Mouse (Mus musculus) gonadal fat pad, adult 2 months (tissue): ENCODE measurements at regions not wholly inside any gene's neighbourhood (a gene's known extent, or its start where the extent isn't known, plus 50 kb on each side); places are given as distances from the start of the nearest gene placed in this dataset.
A peak's percentile ranks its signal among the peaks of the same experiment; 100 is the strongest.

Source experiments
- DNase-seq: peaks from one replicate; pipeline ENCODE4 v3.0.0-alpha.2; 2012; ENCODE audit warnings: low read depth

GRCm38 (mm10) chr5:119300106-119300505 lies 370.4 kb upstream of the Tbx3 start:
- DNase-seq: peak; percentile 80

DNA sequence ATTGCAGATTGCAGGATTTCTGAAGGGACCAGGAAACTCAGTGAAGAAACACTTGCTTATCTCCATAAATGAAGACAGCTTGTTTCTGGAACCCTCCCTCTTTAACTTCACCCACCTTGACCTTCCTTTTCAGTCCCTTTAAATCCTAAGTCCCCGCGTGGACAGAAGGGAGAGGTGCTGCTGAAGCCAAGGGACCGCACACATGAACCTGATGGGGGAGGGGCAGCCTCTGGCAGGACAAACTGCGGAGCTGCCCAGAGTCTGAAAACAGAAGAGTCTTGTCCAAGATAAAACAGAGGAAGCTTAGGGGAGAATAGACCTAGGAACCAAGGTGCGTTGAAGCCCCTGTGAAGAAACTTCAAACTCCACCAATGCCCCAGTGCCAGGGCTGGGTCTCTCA lies 368.9 kb upstream of the Tbx3 start:
- no peak for DNase-seq

DNA sequence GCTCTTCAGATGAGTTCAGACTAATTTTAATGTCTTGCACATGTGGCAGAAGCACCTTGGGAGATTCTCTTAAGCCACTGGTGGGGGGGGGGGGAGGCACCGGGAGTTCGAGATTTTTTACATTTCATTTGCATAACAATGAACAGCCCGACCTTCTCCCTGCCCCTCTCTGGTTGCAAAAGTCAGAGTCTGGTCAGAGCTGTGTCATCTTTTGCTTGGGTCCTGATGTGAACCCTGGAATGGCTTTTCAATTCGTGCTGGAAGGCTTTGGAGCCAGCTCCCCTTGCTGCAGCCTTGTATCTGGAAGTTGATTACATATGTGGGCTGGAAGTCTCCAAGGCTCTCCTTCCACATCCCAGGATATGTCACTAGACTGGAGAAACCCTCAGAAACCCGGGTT lies 365.7 kb upstream of the Tbx3 start:
- no peak for DNase-seq

DNA sequence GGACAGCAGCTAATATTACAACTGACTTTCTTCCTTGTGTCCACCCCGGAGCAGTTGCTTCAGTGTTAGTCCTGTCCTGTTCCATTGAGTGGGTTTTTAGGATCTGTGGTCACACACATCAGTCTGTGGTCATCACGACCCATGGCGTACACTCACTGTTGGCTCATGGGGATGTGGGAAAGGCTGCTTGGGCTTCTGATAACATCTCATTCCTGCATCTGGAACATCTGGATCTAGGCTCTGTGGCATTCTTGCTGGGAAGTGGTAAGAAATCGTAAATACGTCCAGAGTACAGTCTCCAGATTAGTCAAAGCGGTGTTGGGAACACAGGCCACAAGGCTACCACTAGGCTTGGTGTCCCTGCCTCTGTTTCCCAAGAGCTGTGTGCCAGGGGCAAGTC lies 362.7 kb upstream of the Tbx3 start:
- DNase-seq: no peak

GRCm38 (mm10) chr5:119310178-119310930 lies 360.1 kb upstream of the Tbx3 start:
- DNase-seq: no peak

DNA sequence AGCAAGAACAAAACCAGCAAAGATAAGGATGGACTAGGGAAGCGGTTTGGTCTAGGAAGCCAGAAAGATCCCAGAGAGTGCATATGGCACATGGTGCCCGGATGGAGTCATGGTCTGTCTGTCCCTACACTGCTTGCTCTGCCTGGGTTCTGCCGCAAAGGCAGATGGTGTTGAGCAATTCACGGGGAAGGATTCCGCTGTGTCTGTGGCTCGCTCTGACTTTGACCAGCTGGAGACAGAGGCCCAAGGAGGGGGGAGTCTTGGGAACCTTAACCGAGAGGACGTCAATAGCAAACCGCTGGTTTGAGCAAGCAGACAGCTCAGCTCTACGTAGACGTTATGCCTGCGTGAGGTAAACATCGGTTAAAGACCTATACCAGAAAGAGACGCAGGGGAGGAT lies 357.7 kb upstream of the Tbx3 start:
- DNase-seq: no peak

- DNase-seq: no peak
Observed at GRCm38 (mm10) chr5:119315149-119315548, 355.3 kb upstream of the Tbx3 start.

GRCm38 (mm10) chr5:119317617-119318016 lies 352.9 kb upstream of the Tbx3 start:
- no peak for DNase-seq

DNA sequence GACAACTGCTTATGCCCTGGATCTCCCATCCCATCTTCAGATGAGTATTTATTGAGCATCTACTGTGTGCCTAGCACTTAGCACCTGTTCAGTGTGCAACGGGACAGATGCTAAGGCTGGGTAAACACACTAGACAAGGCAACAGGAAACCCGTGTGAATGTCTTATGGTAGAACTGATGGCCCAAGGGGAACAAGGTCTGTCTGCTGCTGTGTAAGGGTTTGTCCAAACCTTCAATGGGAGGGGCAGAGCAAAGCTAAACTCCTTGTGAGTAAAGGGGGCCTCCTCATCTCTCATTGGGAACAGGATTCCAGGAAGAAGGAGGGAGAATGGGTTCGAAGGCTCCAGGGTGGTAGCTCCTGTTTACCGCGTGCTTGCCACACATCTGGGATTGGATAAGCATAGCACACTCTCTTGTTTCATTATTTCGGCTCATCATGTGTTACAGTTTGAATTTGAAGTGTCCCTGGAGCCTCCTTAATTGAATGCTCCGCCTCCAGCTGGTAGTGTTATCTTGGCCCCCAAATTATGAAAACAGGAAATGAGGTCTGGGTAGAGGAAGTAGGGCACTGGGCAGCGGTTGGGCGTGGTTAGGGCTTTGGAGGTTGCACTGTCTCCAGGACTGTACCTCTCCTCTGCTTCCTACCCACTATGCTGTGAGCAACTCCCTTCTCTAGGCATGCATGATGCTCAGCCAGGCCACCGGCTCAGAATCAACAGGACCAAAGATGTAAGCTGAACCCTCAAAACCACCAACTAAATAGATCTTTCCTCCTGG lies 348.9 kb upstream of the Tbx3 start:
- DNase-seq: no peak

- no peak for DNase-seq
Observed at GRCm38 (mm10) chr5:119322411-119322810, 348.1 kb upstream of the Tbx3 start.

GRCm38 (mm10) chr5:119325681-119326255 lies 344.7 kb upstream of the Tbx3 start:
- DNase-seq: no peak

GRCm38 (mm10) chr5:119326895-119327294 lies 343.6 kb upstream of the Tbx3 start:
- DNase-seq: no peak

- DNase-seq: no peak
Observed at GRCm38 (mm10) chr5:119328971-119329370, 341.5 kb upstream of the Tbx3 start.

GRCm38 (mm10) chr5:119329371-119329770 lies 341.1 kb upstream of the Tbx3 start:
- DNase-seq: no peak

DNA sequence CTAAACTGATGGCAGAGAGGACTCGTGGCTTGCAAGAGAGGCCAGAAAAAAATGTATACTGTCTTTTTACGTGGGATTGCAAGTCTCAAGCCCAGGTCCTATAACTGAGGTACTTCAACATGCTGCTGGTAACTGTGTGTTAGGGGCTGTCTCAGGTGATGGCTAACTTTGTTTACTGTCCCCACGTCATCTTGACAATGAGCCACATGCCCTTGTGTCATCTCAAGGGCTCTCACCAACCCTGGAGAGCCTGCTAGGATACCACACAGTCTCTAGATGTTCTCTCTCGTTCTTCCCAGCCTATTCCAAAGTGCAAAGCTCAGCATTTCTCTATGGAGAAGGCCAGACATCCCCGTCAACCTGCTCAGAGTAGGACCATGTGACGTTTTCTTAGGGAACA lies 340.6 kb upstream of the Tbx3 start:
- DNase-seq: no peak

DNA sequence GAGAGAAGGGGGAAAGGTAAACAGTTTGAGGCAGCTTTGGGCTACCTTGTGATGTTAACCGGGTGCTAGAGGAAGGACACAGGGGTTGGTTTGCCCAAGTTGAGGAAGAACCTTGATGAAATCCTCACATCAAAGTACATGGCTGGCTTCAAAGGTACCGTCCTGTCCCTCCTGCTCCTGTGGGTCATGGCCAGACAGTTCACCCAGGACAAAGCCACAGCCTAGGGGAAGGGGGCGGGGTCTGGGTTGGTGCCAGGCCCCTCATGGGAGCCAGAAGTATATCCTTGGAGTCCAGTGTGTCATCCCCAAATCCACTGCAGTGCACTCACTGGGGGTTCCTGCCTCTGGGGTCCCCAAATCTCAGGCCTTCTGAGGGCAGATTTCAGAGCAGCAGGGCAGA lies 339.0 kb upstream of the Tbx3 start:
- DNase-seq: no peak

GRCm38 (mm10) chr5:119332621-119333020 lies 337.8 kb upstream of the Tbx3 start:
- no peak for DNase-seq

- DNase-seq: no peak
Observed at GRCm38 (mm10) chr5:119335211-119335610, 335.3 kb upstream of the Tbx3 start.

GRCm38 (mm10) chr5:119335979-119336378 lies 334.5 kb upstream of the Tbx3 start:
- no peak for DNase-seq

GRCm38 (mm10) chr5:119337739-119338138 lies 332.7 kb upstream of the Tbx3 start:
- DNase-seq: no peak

DNA sequence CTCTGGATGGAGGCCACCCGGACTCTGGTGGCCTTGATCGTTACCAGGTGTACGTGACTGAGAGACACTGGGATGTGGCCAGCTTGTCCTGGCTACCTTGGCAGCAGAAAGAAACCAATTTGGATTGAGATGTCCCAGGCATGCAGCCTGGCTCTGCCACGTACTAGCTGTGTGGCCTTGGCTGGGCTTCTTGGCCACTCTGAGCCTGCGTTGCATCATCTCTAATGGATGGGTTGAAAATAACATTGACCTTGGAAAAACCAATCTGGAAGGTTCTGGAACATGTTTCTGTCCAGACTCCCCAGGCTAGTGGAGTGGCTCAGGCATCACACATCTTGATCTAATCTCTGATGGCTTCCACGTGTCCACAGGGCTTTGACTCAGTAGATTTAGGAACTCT lies 331.8 kb upstream of the Tbx3 start:
- no peak for DNase-seq

DNA sequence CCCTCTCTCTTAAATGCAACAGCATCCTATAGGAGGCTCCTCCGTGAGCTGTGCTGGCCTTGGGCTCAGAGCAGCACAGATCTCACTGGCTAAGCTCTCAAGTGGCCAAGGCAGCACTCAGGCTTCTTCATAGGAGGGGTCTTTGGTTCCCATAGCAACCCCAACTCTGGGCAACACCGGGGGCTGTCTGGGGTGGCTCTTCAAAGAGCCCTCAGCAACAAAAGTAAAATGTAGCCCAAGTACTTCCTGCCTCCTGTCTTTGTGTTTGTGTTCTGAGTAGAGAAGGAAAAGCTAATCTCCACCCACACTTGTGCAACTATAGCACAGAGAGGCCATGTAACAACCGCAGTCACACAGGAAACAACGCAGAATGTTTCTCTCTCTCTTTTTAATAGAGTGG lies 322.2 kb upstream of the Tbx3 start:
- DNase-seq: no peak

GRCm38 (mm10) chr5:119349395-119349794 lies 321.1 kb upstream of the Tbx3 start:
- no peak for DNase-seq
